Mouse (Mus musculus): ENCODE data around the gene Dync1h1. TPM values are rescaled to one million over a fixed set of nuclear protein-coding genes. Genes with fewer than 3 reads are reported as not detected.
"Not testable (repeated sequence)": the region's sequence is repeated elsewhere in the genome, so short reads cannot be mapped to it uniquely, and the experiment has no call there.

Dync1h1 gene
- total RNA-seq, 2 experiments from 2014 or later, result 63.4 to 65.5 TPM

GRCm38 (mm10) chr12:110606161-110606560 is 4.9 kb downstream of the Dync1h1 start:
- no peak for DNase-seq

GRCm38 (mm10) chr12:110606676-110607075 is 5.4 kb downstream of the Dync1h1 start:
- no peak for DNase-seq

- DNase-seq, result peak; percentile 78
Measured at GRCm38 (mm10) chr12:110608460-110609152, 7.4 kb downstream of the Dync1h1 start.

- DNase-seq, result no peak
Measured at GRCm38 (mm10) chr12:110609153-110609497, 7.9 kb downstream of the Dync1h1 start.

- DNase-seq, result no peak
Measured at GRCm38 (mm10) chr12:110610713-110611112, 9.5 kb downstream of the Dync1h1 start.

GRCm38 (mm10) chr12:110630056-110630455 is 28.8 kb downstream of the Dync1h1 start:
- DNase-seq, result no peak

- DNase-seq, result no peak
Measured at GRCm38 (mm10) chr12:110636293-110636692, 35.0 kb downstream of the Dync1h1 start.

- DNase-seq, result no peak
Measured at GRCm38 (mm10) chr12:110637507-110638114, 36.4 kb downstream of the Dync1h1 start.

- DNase-seq, result no peak
Measured at GRCm38 (mm10) chr12:110650241-110650641, 49.0 kb downstream of the Dync1h1 start.

GRCm38 (mm10) chr12:110651464-110651863 is 50.2 kb downstream of the Dync1h1 start:
- DNase-seq, result no peak

- DNase-seq, result no peak
Measured at GRCm38 (mm10) chr12:110661746-110662145, 60.5 kb downstream of the Dync1h1 start.

- no peak for DNase-seq
Measured at GRCm38 (mm10) chr12:110667466-110668077, 66.3 kb downstream of the Dync1h1 start.

- no peak for DNase-seq
Measured at GRCm38 (mm10) chr12:110674243-110674642, 73.0 kb downstream of the Dync1h1 start.

GRCm38 (mm10) chr12:110681191-110681590 is 79.9 kb downstream of the Dync1h1 start:
- DNase-seq, result no peak

- no peak for DNase-seq
Measured at GRCm38 (mm10) chr12:110681878-110682277, 80.6 kb downstream of the Dync1h1 start.

- no peak for DNase-seq
Measured at GRCm38 (mm10) chr12:110682561-110683299, 81.5 kb downstream of the Dync1h1 start, which contains the start of gene 1700001K19Rik. Gene 1700001K19Rik (minus strand): TSS chr12:110682619.

GRCm38 (mm10) chr12:110683580-110683979 is 82.3 kb downstream of the Dync1h1 start:
- DNase-seq, result no peak

GRCm38 (mm10) chr12:110687894-110688734 is 86.9 kb downstream of the Dync1h1 start:
- DNase-seq, result no peak

- DNase-seq, result not testable (repeated sequence)
Measured at GRCm38 (mm10) chr12:110688921-110689320, 87.7 kb downstream of the Dync1h1 start.

GRCm38 (mm10) chr12:110689919-110690643 is 88.8 kb downstream of the Dync1h1 start:
- no peak for DNase-seq

- not testable (repeated sequence) for DNase-seq
Measured at GRCm38 (mm10) chr12:110693378-110693777, 92.1 kb downstream of the Dync1h1 start.

Measured in gastrocnemius, postnatal 25 days (tissue).